Mouse (Mus musculus): ENCODE results near the gene Kdm2a. TPM values are rescaled to one million over a fixed set of nuclear protein-coding genes. Genes with fewer than 3 reads are reported as not detected.

Kdm2a gene
- total RNA-seq, 4 experiments from 2014 or later: 79.2 to 87.3 (median 84.4) TPM

Other genes starting within 250 kb of the Kdm2a start
- 10 to 100 TPM; 83.8 to 99.0 (median 98.2) TPM for gene Coro1b, start 249.7 kb downstream of the Kdm2a start, total RNA-seq (2022)
- 1 to 10 TPM; 1.3 to 4.4 (median 1.6) TPM for gene Ptprcap, start 244.7 kb downstream of the Kdm2a start, total RNA-seq (2022)
- 10 to 100 TPM; 30.1 to 44.3 (median 41.1) TPM for gene Rps6kb2, start 234.9 kb downstream of the Kdm2a start, total RNA-seq (2022)
- 10 to 100 TPM in 1 of 4 experiments, 1 to 10 TPM in 3; 6.3 to 10.1 (median 8.9) TPM for gene Carns1, start 222.8 kb downstream of the Kdm2a start, total RNA-seq (2022)
- gene Tbc1d10c, start 207.0 kb downstream of the Kdm2a start, total RNA-seq (2022): 1 to 10 TPM in 3 of 4 experiments, under 1 TPM in 1; 0.66 to 2.0 (median 1.4) TPM
- gene Ppp1ca, start 206.2 kb downstream of the Kdm2a start, total RNA-seq (2022): 100 to 1,000 TPM; 255 to 271 (median 266) TPM
- 10 to 100 TPM in 2 of 4 experiments, 1 to 10 TPM in 2; 8.7 to 11.6 (median 9.7) TPM for gene Rad9a, start 196.6 kb downstream of the Kdm2a start, total RNA-seq (2022)
- gene Clcf1, start 184.0 kb downstream of the Kdm2a start, total RNA-seq (2022): 1 to 10 TPM in 3 of 4 experiments, under 1 TPM in 1; 0.70 to 3.3 (median 1.9) TPM
- not detected for gene AC109138.7, start 183.9 kb downstream of the Kdm2a start, total RNA-seq (2022)
- 10 to 100 TPM; 13.3 to 25.1 (median 18.5) TPM for gene Pold4, start 166.4 kb downstream of the Kdm2a start, total RNA-seq (2022)
- 10 to 100 TPM; 64.8 to 79.5 (median 68.0) TPM for gene Ssh3, start 129.1 kb downstream of the Kdm2a start, total RNA-seq (2022)
- 10 to 100 TPM; 60.3 to 77.2 (median 67.3) TPM for gene Ankrd13d, start 115.1 kb downstream of the Kdm2a start, total RNA-seq (2022)
- 100 to 1,000 TPM; 174 to 191 (median 186) TPM for gene Grk2, start 92.1 kb downstream of the Kdm2a start, total RNA-seq (2022)
- 1 to 10 TPM in 1 of 4 experiments, under 1 TPM in 3; 0.74 to 1.1 (median 0.85) TPM for gene Rhod, start 41.1 kb upstream of the Kdm2a start, total RNA-seq (2022)
- gene Syt12, start 79.2 kb upstream of the Kdm2a start, total RNA-seq (2022): 10 to 100 TPM; 29.2 to 31.3 (median 30.2) TPM
- gene 2010003K11Rik, start 100.3 kb upstream of the Kdm2a start, total RNA-seq (2022): not detected
- gene Pcx, start 112.2 kb upstream of the Kdm2a start, total RNA-seq (2022): 10 to 100 TPM; 64.5 to 72.7 (median 68.1) TPM
- 10 to 100 TPM; 31.0 to 34.7 (median 32.0) TPM for gene Lrfn4, start 217.4 kb upstream of the Kdm2a start, total RNA-seq (2022)
- gene Rce1, start 227.4 kb upstream of the Kdm2a start, total RNA-seq (2022): 10 to 100 TPM; 22.7 to 26.4 (median 22.7) TPM

All from layer of hippocampus, adult 8-10 months (tissue).